Mouse (Mus musculus) neural tube, embryonic 12.5 days (tissue): ENCODE data around the gene Mtif2. TPM values are rescaled to one million over a fixed set of nuclear protein-coding genes. Genes with fewer than 3 reads are reported as not detected.
A peak's percentile ranks its signal among the peaks of the same experiment; 100 is the strongest.

ENCODE experiments used
- ATAC-seq: fragments of 200-750 bp; cut with Nextera tagmentation; 2 replicates; pipeline ENCODE4 v1.8.0; 2017; ENCODE audit warnings: low read depth, mild to moderate bottlenecking, moderate TSS enrichment, moderate library complexity; ENCODE audit not compliant: low FRiP score
- H3K27ac ChIP-seq: fragments of 300-500 bp; sonication (generic); 2 replicates; pipeline ENCODE4 v1.5.1; 2016
- H3K27me3 ChIP-seq: fragments of 300-500 bp; sonication (generic); replicated peaks from 2 replicates; pipeline ENCODE4 v1.6.1; 2016; ENCODE audit warnings: mild to moderate bottlenecking
- H3K36me3 ChIP-seq: fragments of 300-500 bp; sonication (generic); 2 replicates; pipeline ENCODE4 v1.6.1; 2016; ENCODE audit warnings: mild to moderate bottlenecking
- H3K4me1 ChIP-seq: fragments of 300-500 bp; sonication (generic); 2 replicates; pipeline ENCODE4 v1.6.1; 2016
- H3K4me2 ChIP-seq: fragments of 300-500 bp; sonication (generic); replicated peaks from 2 replicates; pipeline ENCODE4 v1.6.1; 2016; ENCODE audit warnings: mild to moderate bottlenecking
- H3K4me3 ChIP-seq: fragments of 300-500 bp; sonication (generic); 2 replicates; pipeline ENCODE4 v1.5.1; 2016
- H3K9ac ChIP-seq: fragments of 300-500 bp; sonication (generic); 2 replicates; pipeline ENCODE4 v1.6.1; 2016; ENCODE audit warnings: mild to moderate bottlenecking
- H3K9me3 ChIP-seq: fragments of 300-500 bp; sonication (generic); 2 replicates; pipeline ENCODE4 v1.6.1; 2016; ENCODE audit warnings: mild to moderate bottlenecking
- WGBS: fragments of 180-500 bp; shearing (Covaris S2); methylation state at CpG from one replicate; pipeline ENCODE4 v1.1.7; 2016; 5-methylcytosine and 5-hydroxymethylcytosine counted together
- polyA plus RNA-seq: library from polyadenylated mRNA; unstranded; fragments of >200 nt; fragmentation: Nextera tagmentation; extraction: Ambion mirVana; gene quantifications from 2 replicates; pipeline ENCODE4 v1.2.1, GENCODE M21; 2016

Mtif2 gene
- 49.2 and 53.1 TPM in 2 replicates for polyA plus RNA-seq

DNA sequence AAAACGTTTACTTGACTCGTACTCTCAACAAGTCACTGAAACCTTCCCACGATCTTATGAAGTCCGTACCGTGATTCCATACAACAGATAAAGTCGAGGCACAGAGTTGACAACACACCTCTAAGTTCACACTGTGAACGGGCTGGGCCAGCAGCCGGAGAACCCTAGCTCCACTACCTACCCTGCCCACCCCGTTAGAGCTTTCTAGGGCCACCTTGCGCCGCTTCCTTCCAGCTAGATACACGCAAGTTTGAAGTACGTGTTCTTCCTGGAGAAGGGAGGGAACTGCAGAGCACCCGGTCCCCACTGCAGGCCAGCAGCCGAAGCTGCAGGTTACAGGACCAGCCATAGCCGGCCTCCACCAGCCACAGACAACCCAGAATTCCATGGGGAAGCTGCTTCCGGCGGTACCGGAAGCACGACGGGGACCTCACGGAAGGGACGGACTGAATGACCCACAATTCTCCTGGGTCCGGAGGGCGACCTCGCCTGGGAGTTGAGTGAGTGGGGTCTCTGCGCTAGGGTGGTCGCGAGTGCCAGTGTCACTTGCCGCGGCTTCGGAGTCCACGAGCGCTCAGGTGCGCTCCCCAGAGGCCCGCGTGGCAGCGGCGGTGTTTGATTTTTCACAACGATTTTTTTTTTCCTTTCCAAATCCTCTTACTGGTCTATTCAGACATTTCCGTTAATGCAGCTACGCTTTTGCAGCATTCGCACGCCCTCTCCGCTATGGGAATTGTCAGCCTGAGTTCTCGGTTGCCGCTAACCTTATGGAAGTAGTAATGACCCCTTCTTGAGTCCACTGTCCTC, at the start of gene Mtif2:
Mtif2 (plus strand) TSS at position 421 of the 807 bp plus-strand sequence.
- peak within 1 kb of the TSS; percentile 72 for H3K4me3 ChIP-seq
- H3K36me3 ChIP-seq, result peaks cover 7% of the 10 kb centered on the region
- 4% methylated on average over 47 of the region's 47 CpGs for WGBS
- H3K4me1 ChIP-seq, result peaks cover 4% of the 10 kb centered on the region; the same call in 1 of the 2 replicates
- peak within 1 kb of the TSS; percentile 75 for H3K9ac ChIP-seq
- peak; percentile 98 for ATAC-seq
- H3K27ac ChIP-seq, result peak within 1 kb of the TSS; percentile 38; the same call in 1 of the 2 replicates
- peak within 1 kb of the TSS; percentile 65 for H3K4me2 ChIP-seq
- no peaks in the 10 kb centered on the region for H3K27me3 ChIP-seq
- no peaks in the 10 kb centered on the region for H3K9me3 ChIP-seq

GRCm38 (mm10) chr11:29493135-29493534, 33.1 kb upstream of the Mtif2 start:
- Histone ChIP-seq H3K4me3 (no peak overlapping the region), H3K4me1 (no peaks in the 10 kb centered on the region), H3K4me2 (no peak overlapping the region), H3K27ac (no peak overlapping the region), H3K36me3 (peaks cover 35% of the 10 kb centered on the region), H3K27me3 (no peaks in the 10 kb centered on the region), H3K9me3 (no peaks in the 10 kb centered on the region), H3K9ac (no peak overlapping the region)
- no peak for ATAC-seq
- WGBS, result 100% methylated on average over 1 of the region's 1 CpGs

DNA sequence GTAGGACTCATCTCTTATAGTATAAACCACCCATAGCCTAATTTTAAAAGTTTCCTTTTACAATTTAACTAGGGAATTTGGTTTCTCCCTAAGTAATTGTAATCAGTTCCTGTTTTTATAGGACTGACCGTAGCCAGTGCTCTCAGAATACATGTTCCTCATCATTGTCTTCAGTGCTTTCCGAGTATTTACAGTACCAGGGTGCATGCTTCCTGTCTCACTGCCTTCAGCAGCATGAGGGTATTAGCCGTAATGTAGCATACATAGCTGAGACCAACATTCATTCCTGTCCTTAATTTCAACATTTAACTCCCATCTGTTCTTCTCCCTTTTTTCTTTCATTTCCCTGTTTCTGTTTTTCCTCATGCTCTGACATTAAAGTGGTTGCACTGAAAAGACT, 29.2 kb upstream of the Mtif2 start:
- no peak overlapping the region for H3K4me3 ChIP-seq
- no peak overlapping the region for H3K9ac ChIP-seq
- peaks cover 30% of the 10 kb centered on the region for H3K36me3 ChIP-seq
- H3K27ac ChIP-seq, result no peak overlapping the region
- no peak for ATAC-seq
- no peaks in the 10 kb centered on the region for H3K27me3 ChIP-seq
- no peaks in the 10 kb centered on the region for H3K9me3 ChIP-seq
- H3K4me1 ChIP-seq, result no peaks in the 10 kb centered on the region
- WGBS, result 83% methylated on average over 3 of the region's 3 CpGs
- H3K4me2 ChIP-seq, result no peak overlapping the region

GRCm38 (mm10) chr11:29503948-29504893, 22.0 kb upstream of the Mtif2 start:
- Histone ChIP-seq H3K36me3 (peaks cover 26% of the 10 kb centered on the region), H3K4me2 (no peak overlapping the region), H3K27me3 (no peaks in the 10 kb centered on the region), H3K4me3 (no peak overlapping the region), H3K27ac (no peak overlapping the region), H3K9ac (no peak overlapping the region), H3K4me1 (no peaks in the 10 kb centered on the region), H3K9me3 (no peaks in the 10 kb centered on the region)
- ATAC-seq, result no peak
- 94% methylated on average over 10 of the region's 10 CpGs for WGBS

GRCm38 (mm10) chr11:29504899-29505625, 21.1 kb upstream of the Mtif2 start:
- Histone ChIP-seq H3K36me3 (peaks cover 21% of the 10 kb centered on the region), H3K9ac (no peak overlapping the region), H3K27ac (no peak overlapping the region), H3K27me3 (no peaks in the 10 kb centered on the region), H3K4me1 (no peaks in the 10 kb centered on the region), H3K4me2 (no peak overlapping the region), H3K9me3 (no peaks in the 10 kb centered on the region), H3K4me3 (no peak overlapping the region)
- WGBS, result over 99% methylated on average over 2 of the region's 2 CpGs
- no peak for ATAC-seq

GRCm38 (mm10) chr11:29509421-29509820, 16.8 kb upstream of the Mtif2 start:
- no peak overlapping the region for H3K27ac ChIP-seq
- no peak overlapping the region for H3K9ac ChIP-seq
- H3K27me3 ChIP-seq, result no peaks in the 10 kb centered on the region
- H3K9me3 ChIP-seq, result no peaks in the 10 kb centered on the region
- no peaks in the 10 kb centered on the region for H3K4me1 ChIP-seq
- no peak for ATAC-seq
- WGBS, result 100% methylated on average over 1 of the region's 1 CpGs
- H3K4me3 ChIP-seq, result no peak overlapping the region
- H3K36me3 ChIP-seq, result peaks cover 10% of the 10 kb centered on the region
- no peak overlapping the region for H3K4me2 ChIP-seq

GRCm38 (mm10) chr11:29512818-29513535, 13.2 kb upstream of the Mtif2 start:
- H3K4me3 ChIP-seq, result no peak overlapping the region
- no peak overlapping the region for H3K4me2 ChIP-seq
- ATAC-seq, result no peak
- no peaks in the 10 kb centered on the region for H3K9me3 ChIP-seq
- H3K9ac ChIP-seq, result no peak overlapping the region
- 95% methylated on average over 4 of the region's 4 CpGs for WGBS
- H3K4me1 ChIP-seq, result no peaks in the 10 kb centered on the region
- H3K36me3 ChIP-seq, result peaks cover 8% of the 10 kb centered on the region; the same call in 1 of the 2 replicates
- H3K27me3 ChIP-seq, result no peaks in the 10 kb centered on the region
- no peak overlapping the region for H3K27ac ChIP-seq

DNA sequence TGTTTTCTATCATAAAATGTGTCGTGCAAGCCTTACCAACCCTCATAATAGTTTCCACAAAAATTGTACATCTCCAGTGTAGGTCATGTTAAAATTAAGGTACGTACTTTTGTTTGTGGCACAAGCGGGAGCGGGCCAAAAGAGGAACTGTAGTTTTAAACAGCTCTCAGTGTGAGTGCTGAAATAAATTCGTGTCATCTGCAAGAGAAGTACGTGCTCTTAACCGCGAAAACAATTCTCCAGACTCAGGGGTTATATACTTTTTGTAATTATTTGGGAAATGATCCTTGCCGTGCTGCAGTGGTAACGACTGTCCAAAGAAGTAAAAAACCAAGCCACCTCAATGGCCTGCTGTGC, 11.9 kb upstream of the Mtif2 start:
- WGBS, result 25% methylated on average over 10 of the region's 10 CpGs
- H3K9me3 ChIP-seq, result no peaks in the 10 kb centered on the region
- peak overlapping the region; percentile 56 for H3K9ac ChIP-seq
- H3K4me2 ChIP-seq, result peak overlapping the region; percentile 69
- no peaks in the 10 kb centered on the region for H3K4me1 ChIP-seq
- H3K4me3 ChIP-seq, result peak overlapping the region; percentile 48
- peaks cover 8% of the 10 kb centered on the region; the same call in 1 of the 2 replicates for H3K36me3 ChIP-seq
- ATAC-seq, result no peak
- H3K27me3 ChIP-seq, result no peaks in the 10 kb centered on the region
- H3K27ac ChIP-seq, result no peak overlapping the region

GRCm38 (mm10) chr11:29514682-29515412, 11.4 kb upstream of the Mtif2 start, which contains the start of gene Prorsd1:
Gene Prorsd1 (minus strand): TSS chr11:29515033.
- no peaks in the 10 kb centered on the region for H3K4me1 ChIP-seq
- ATAC-seq, result peak; percentile 99
- WGBS, result 4% methylated on average over 40 of the region's 40 CpGs

DNA sequence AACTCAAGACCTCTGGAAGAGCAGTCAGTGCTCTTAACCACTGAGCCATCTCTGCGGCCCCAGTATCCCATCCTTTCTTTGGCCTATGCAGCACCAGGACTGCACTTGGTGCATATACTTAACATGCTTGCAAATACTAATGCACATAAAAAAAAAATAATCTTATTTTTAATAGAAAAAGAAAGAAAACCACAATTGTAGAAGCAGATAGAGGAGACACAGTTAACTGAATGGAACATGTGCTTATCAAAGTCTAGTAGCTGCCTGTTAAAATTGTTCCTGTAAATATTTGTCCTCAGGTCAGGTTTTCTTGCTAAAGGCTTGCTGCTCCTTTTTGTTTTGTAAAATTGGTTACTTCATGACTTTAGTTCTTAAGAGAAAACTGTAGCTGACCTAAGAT, 12.0 kb downstream of the Mtif2 start:
- peaks cover 48% of the 10 kb centered on the region for H3K36me3 ChIP-seq
- no peaks in the 10 kb centered on the region for H3K4me1 ChIP-seq
- ATAC-seq, result no peak
- H3K27ac ChIP-seq, result no peak overlapping the region
- H3K4me3 ChIP-seq, result no peak overlapping the region
- H3K4me2 ChIP-seq, result no peak overlapping the region
- no peaks in the 10 kb centered on the region for H3K9me3 ChIP-seq
- H3K9ac ChIP-seq, result no peak overlapping the region
- no peaks in the 10 kb centered on the region for H3K27me3 ChIP-seq
- WGBS, result 93% methylated on average over 1 of the region's 1 CpGs

More at GRCm38 (mm10) chr11:29514682-29515412, 11.4 kb upstream of the Mtif2 start, which contains the start of gene Prorsd1:
- H3K27ac ChIP-seq, result no peak within 1 kb of the TSS
- H3K36me3 ChIP-seq, result peaks cover 8% of the 10 kb centered on the region; the same call in 1 of the 2 replicates
- no peaks in the 10 kb centered on the region for H3K9me3 ChIP-seq
- peak within 1 kb of the TSS; percentile 69 for H3K4me2 ChIP-seq
- H3K9ac ChIP-seq, result peak within 1 kb of the TSS; percentile 56
- H3K4me3 ChIP-seq, result peak within 1 kb of the TSS; percentile 48
- H3K27me3 ChIP-seq, result no peaks in the 10 kb centered on the region
